Mouse (Mus musculus) bone marrow, adult 2 months (tissue): ENCODE results near the gene Unc119.

Experiments
- CTCF ChIP-seq: fragments of 200-500 bp; IDR thresholded peaks from 2 replicates; pipeline ENCODE4 v1.5.1; 2011; ENCODE audit warnings: low read length, control low read depth; ENCODE audit not compliant: control insufficient read depth, insufficient read depth
- POLR2A ChIP-seq: fragments of 200-500 bp; IDR thresholded peaks from 2 replicates; pipeline ENCODE4 v1.6.1; 2011; ENCODE audit warnings: low read depth, mild to moderate bottlenecking, control low read depth, low read length, borderline replicate concordance; ENCODE audit not compliant: control insufficient read depth

GRCm38 (mm10) chr11:78349441-78350358 lies 6.4 kb downstream of the Unc119 start:
- TF ChIP-seq CTCF (no peak), POLR2A (no peak)
